Mouse (Mus musculus): ENCODE results near the gene Catsperz. TPM values are rescaled to one million over a fixed set of nuclear protein-coding genes. Genes with fewer than 3 reads are reported as not detected.
A peak's percentile ranks its signal among the peaks of the same experiment; 100 is the strongest.

Catsperz gene
- total RNA-seq, 2 experiments from 2014 or later = not detected

DNA sequence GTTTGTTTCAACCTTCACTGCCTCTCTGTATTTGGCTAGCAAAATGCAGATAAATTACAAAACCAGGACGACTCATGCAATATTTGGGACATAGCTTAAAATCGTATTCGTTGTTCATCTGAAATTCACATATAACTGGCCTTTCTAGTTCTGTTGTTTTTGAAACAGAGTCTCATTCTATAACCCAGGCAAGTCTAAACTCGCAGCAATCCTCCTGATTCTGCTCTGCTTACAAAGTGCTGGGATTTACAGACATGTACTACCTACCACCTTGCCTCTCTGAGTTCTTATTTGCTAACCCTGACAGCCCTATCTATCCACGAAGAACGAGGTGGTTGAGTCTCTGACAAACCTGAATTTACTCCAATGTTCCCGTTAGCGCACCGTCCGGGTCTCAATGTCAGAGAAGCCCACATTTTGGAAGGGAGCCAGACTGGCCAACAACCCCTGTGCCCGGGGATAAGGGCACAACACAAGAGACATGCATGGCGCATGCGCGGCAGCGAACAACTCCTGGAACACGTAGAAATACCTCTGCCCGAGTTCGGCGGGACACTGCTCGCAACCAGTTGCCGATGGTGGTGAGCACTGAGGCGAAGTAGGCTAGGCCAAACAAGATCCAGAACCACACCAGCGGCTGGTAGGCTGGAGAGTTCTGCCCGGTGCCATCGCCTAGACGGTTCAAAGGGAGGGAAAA lies 1.5 kb upstream of the Catsperz start:
- intact Hi-C loops (cut with DNase I) = no loop called here
- peak; percentile 52 to 56 for DNase-seq

- intact Hi-C loops (cut with DNase I) = loop anchor here (2.0 kb wide), 3 partner anchors 43 to 95 kb away; no protein-coding TSS in a partner anchor
- no peak for DNase-seq
Observed at GRCm38 (mm10) chr19:6925611-6926329, 590 bp upstream of the Catsperz start.

DNA sequence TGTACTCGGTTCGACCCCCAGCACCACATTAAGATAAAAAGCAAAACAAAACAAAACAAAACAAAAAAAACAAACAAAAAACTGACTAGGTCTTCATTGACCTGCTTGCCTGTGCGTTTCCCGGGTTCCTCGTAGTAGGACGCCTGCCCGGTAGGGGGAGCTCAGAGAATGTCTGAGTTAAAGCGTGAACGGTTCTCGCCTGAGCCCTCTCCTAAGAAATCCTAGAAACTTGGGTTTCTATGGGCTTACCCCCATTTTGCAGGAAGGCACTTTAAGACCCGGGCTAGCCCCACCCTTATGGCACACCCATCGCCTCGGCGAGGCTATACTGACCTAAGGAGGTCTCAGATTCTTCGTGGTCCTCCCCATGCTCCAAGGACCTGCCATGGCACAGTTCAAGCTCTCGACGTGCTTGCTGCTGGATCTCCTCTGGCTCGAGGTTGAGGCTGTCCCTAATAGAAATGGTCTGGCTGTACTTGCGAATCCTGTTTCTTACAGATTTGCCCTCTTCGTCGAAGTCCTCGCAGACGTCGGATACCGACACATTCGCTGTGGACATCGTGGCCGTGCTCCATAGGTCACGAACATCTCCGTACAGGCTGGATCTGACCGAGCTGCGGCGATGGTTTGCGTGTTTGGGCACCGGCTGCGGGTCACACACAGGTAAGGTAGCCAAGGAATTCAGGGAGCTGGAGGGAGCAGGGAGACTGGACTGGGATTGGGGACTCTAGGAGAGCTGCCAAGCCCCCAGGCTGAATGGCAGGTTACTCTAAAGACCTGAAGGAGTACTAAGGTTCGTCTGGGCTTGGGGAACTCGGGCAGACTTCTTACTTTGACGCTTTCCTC lies 496 bp downstream of the Catsperz start:
- peak; percentile 90 to 93 for DNase-seq
- intact Hi-C loops (cut with DNase I) = loop anchor here (2.0 kb wide), 3 partner anchors 44 to 96 kb away; no protein-coding TSS in a partner anchor

DNA sequence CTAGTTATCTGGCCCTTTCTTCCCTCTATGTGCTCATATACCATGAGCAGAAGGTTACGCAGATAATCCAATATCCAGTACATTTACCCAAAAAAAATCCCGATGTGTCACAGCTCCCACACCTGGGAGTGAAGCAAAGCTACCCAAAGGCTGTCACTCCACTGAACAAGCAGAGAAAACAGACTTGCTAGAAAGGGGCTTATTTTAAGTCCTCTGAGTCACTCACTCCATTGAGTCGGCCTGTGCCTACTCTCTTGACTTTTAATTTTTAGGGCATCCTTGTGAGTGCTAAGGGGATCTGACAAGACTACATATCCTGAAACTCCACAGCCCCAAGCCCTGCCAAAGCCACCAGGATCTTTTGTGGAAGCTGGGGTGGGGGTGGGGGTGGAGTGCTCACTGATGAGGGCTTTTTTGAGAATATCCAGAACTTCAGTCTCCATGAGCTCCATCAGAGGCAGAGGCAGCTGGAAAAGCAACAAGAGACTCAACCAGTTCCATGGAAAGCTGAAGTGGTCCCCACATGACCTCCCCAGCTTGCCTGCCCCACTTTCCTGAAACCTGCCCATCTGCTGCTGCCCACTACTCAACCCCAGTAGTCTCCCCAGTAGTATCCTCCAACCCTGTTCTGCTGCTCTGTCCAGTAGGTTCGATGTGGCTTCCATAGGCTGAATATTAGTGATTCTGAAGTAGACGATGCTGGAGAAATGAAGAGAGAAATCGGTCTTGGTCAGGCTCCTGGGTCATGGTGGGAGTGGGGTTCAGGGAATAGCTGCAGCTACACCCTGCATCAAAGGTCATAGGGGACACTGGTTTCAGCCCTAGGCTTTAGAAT lies 2.1 kb downstream of the Catsperz start:
- intact Hi-C loops (cut with DNase I) = loop anchor here (2.0 kb wide), 1 partner anchor 18 kb away; the partner anchor contains the start of gene Bad

DNA sequence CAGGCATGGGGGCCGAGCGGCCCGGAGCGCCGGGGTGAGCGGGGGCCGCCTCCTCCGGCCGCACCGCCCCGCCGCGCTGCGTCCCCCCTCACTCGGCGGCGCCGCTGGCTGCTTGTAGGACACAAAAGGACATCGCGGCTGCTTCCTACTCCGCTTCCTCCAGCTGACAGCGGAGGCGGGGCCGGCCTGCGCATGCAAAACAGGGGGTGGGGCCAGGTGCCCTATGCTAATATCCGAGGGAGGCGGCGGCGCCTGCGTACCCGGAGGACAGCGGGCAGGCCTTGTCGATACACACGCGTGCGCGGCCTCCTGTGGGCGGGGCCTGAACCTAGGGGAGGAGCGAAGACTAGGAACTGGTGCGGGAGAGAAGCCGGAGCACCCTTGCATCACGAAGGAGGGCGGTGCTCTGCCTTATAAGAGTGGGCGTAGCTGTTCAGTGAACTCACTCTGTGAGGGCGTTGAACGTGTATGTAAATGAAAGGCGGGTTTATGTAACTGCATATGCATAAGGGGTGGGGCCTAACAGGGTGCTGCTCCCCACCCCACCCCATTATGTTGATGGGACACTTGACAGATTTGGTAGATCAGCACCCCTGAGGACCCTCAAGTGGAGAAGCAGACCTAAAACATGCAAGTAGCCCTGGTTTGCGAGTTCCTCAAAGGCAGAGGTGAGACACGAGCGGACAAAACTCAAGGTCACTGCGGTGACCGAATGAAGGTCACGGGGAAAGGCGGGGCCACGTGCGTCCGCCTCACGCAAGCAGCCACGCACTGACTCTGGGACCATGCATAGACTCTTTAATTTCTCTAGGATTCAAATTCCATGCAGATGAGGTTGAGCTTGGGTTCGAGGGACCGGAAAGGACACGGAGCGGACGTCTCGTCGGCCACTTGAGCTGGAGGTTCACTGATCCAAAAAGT lies 3.3 kb downstream of the Catsperz start, which contains the start of gene Esrra:
Gene Esrra, minus strand, starts transcription at position 167 of the 921 bp plus-strand sequence.
- intact Hi-C loops (cut with DNase I) = loop anchor here (2.0 kb wide), 1 partner anchor 19 kb away; the partner anchor contains the start of gene Bad
- DNase-seq = peak; percentile 100

More for the DNA sequence above, 2.1 kb downstream of the Catsperz start:
- DNase-seq = no peak

GRCm38 (mm10) chr19:6920741-6921636 lies 4.2 kb downstream of the Catsperz start:
- intact Hi-C loops (cut with DNase I) = loop anchor here (1.0 kb wide), 1 partner anchor 9 kb away; no protein-coding TSS in a partner anchor
- peak in 1 of 2 experiments; percentile 68 for DNase-seq

DNA sequence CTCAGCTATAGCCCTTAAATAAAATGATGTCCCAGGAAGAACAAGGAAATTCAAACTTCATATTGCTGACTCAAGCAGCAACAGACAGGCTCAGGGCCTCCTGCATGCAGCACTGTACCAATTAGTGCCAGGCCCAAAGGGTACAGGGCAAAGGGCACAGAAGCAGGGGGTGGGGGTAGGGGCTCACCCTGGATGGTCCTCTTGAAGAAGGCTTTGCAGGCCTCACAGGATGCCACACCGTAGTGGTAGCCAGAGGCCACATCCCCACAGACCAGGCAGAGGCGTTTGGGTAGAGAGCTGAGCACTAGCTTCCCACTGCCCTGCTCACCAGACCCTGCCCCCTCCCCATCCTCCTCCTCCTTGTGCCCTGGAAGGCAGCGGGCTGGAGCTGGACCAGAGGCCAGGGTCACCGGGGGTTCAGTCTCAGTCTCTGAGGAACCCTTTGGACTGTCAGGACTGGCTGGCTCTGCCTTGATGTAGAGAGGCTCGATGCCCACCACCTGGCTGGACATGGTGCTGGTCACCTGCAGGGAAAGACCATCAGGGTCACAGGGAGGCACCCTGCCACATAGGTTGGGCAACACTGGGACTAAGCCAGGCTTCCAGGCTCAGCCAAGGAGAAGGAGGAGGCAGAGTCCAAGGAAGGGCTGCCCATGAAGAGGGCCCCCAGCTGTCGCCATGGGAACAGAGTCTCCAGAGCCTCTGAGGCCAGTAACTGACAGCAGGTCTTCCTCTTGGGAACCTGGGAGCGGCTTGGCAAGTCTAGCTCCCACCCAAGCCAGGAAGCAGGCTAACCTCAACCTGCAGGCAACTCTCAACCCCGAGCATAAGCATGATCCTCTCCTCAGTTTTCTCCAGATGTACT lies 5.1 kb downstream of the Catsperz start:
- intact Hi-C loops (cut with DNase I) = loop anchor here (1.0 kb wide), 1 partner anchor 8 kb away; no protein-coding TSS in a partner anchor

GRCm38 (mm10) chr19:6919431-6919830 lies 5.7 kb downstream of the Catsperz start:
- no peak for DNase-seq
- intact Hi-C loops (cut with DNase I) = no loop called here

More for the DNA sequence above, 5.1 kb downstream of the Catsperz start:
- peak in 1 of 2 experiments; percentile 50 for DNase-seq

- intact Hi-C loops (cut with DNase I) = no loop called here
- no peak for DNase-seq
Observed at GRCm38 (mm10) chr19:6918321-6918720, 6.9 kb downstream of the Catsperz start.

DNA sequence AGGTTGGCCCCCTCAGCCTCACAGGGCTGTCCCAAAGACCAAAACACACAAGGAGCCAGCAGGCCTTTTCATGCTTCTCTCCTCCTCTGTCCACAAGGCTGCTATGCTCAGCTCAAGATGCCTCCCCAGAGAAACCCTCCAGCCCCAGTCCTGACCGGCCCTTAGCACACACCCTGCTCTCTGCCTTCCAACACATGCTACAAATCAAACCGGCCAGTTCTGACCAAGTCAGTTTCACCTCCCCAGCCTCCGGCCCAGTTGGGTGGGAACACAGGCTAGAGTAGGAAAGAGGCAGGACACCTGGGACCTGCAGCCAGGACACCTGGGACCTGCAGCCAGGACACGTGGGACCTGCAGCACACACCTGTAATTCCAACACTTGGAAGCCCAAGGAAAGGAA lies 8.7 kb downstream of the Catsperz start:
- intact Hi-C loops (cut with DNase I) = no loop called here

DNA sequence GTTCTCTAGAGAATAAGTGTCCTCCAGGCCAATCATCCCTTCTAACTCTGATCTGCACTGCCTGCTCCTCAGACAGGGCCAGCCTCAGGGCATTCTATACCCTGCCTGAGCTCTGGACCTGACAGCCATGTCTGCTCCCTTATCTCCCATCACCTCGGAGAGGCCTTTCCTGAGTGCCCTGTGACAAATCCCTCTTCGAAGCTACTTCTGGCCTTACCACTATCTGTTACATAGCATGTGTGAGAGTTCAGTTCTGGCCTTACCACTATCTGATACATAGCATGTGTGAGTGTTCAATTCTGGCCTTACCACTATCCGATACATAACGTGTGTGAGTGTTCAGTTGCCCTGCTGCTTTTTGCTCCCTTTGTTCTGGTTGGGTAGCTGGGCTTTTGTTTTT lies 9.9 kb downstream of the Catsperz start:
- no peak for DNase-seq
- intact Hi-C loops (cut with DNase I) = no loop called here

More for the DNA sequence above, 8.7 kb downstream of the Catsperz start:
- no peak for DNase-seq

DNA sequence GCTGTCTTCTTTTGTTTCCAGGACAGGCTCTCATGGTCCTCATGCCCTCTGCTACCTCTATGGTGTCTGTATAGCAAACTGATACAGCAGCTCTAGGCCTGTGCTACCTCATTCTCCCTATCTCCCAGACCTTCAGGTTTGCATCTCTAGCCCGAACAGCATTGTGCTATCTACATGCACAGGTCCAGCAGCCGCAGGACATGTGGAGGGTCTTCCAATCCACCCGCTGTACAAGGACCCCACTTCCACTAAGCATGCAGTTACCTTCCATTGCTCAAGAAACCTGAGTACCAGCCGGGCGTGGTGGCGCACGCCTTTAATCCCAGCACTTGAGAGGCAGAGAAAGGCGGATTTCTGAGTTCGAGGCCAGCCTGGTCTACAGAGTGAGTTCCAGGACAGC lies 10.6 kb downstream of the Catsperz start:
- intact Hi-C loops (cut with DNase I) = no loop called here
- no peak for DNase-seq

GRCm38 (mm10) chr19:6913991-6914390 lies 11.2 kb downstream of the Catsperz start:
- intact Hi-C loops (cut with DNase I) = no loop called here
- peak; percentile 66 to 73 for DNase-seq

GRCm38 (mm10) chr19:6913036-6913435 lies 12.1 kb downstream of the Catsperz start:
- no peak for DNase-seq
- intact Hi-C loops (cut with DNase I) = no loop called here

GRCm38 (mm10) chr19:6912205-6912970 lies 12.8 kb downstream of the Catsperz start:
- intact Hi-C loops (cut with DNase I) = loop anchor here (1.0 kb wide), 1 partner anchor 8 kb away; no protein-coding TSS in a partner anchor
- DNase-seq = no peak
